Mouse (Mus musculus) spleen, adult 2 months (tissue): Measurements from ENCODE around the gene Tenm2.

ENCODE experiments used
- CTCF ChIP-seq: fragments of 200-500 bp; IDR thresholded peaks from 2 replicates; pipeline ENCODE4 v1.5.1; 2011; ENCODE audit warnings: mild to moderate bottlenecking, inconsistent platforms; ENCODE audit not compliant: insufficient read depth, insufficient read length, insufficient replicate concordance; ENCODE audit errors: extremely low read depth
- POLR2A ChIP-seq: fragments of 200-500 bp; IDR thresholded peaks from 2 replicates; pipeline ENCODE4 v1.6.1; 2011; ENCODE audit warnings: low read depth, low read length, inconsistent platforms

DNA sequence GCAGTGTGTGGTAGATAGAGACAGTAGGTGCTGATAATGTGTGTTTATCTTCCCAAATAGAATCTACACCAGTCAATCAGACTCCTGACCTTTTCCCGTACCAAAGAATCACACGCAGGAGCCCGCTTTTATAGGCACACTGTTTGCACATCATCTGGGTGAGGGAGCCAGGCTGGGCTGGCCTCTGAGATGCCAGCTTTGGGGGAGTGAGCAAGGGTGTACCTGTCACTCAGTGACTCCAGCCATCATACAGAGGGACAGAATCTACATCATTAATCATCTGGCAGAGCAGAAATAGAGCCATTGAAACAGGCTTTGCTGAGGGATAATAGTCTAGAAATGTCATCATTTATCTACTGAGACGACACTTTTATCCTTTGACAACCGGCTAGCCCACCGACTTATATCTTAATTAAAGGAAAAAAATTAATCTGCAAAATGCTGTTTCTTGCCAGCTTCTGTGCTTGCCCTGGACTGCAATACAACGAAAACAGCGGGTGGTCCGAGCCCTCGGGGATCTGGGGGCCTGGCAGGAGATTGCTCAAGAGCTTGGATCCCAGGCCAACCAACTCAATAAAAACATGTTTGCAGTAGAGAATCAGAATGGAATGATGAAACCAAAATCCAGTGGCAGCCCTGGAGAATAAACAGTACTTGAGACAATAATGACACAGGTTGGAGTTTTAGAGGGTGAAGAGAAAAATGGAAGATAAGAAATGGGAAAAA, 1195.1 kb downstream of the Tenm2 start:
- TF ChIP-seq POLR2A (no peak), CTCF (no peak)
